Mouse (Mus musculus) embryonic fibroblast, embryonic 13.5 days (primary cell): Measurements from ENCODE around the gene N4bp3.

Experiments
- CTCF ChIP-seq: IDR thresholded peaks from 2 replicates; pipeline ENCODE4 v1.5.1; 2011; ENCODE audit warnings: mild to moderate bottlenecking, control low read depth, low read length, moderate library complexity, borderline replicate concordance; ENCODE audit not compliant: insufficient read depth
- POLR2A ChIP-seq: IDR thresholded peaks from 2 replicates; pipeline ENCODE4 v1.6.1; 2011; ENCODE audit warnings: low read depth, mild to moderate bottlenecking, control low read depth, low read length, moderate library complexity

DNA sequence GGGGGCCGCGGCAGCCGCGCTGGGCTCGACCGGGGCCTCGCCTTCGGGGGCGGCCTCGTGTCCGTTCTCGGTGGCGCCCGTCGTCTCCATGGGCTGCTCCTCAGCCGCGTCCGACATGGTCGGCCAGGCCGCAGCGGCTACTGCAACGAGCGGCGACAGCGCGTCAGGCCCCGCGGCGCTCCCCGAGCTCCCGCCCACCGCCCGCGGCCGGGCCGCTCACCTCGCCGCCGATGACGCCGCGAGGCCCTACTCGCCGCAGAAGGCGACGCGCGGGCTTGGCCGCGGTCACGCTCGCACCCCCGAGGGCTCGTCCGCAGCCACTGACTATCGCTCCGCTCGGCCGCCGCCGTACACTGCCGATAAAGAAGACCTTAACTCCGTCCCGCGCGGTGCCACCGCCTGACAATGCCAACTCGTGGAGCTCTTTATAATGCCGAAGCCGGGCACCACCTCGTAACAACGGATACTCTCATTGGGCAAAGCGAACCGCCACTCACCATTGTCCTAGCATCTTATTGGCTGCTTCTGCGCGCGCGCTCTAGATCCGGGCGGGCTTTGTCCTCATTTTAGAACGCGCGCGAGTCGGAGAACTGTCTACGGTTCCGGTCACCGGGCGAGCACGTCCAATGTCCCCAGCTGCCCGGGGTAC is 44.1 kb downstream of the N4bp3 start, which contains the start of gene Hnrnpab:
- TF ChIP-seq POLR2A (peak; percentile 100), CTCF (no peak)
